Mouse (Mus musculus) intestine, postnatal 0 days (tissue): ENCODE data around the gene Gm21981. TPM values are rescaled to one million over a fixed set of nuclear protein-coding genes. Genes with fewer than 3 reads are reported as not detected.

Source experiments
- ATAC-seq: fragments of 200-750 bp; cut with Nextera tagmentation; 2 replicates; pipeline ENCODE4 v1.8.0; 2017; ENCODE audit warnings: mild to moderate bottlenecking, moderate TSS enrichment, moderate library complexity
- H3K27ac ChIP-seq: fragments of 300-500 bp; sonication (generic); 2 replicates; pipeline ENCODE4 v1.5.1; 2014; ENCODE audit warnings: mild to moderate bottlenecking, low read depth, low read length, moderate library complexity
- H3K27me3 ChIP-seq: fragments of 300-500 bp; sonication (generic); replicated peaks from 2 replicates; pipeline ENCODE4 v1.6.1; 2014; ENCODE audit warnings: low read length, mixed read lengths; ENCODE audit not compliant: control insufficient read depth, insufficient read depth
- H3K36me3 ChIP-seq: fragments of 300-500 bp; sonication (generic); 2 replicates; pipeline ENCODE4 v1.6.1; 2014; ENCODE audit warnings: mild to moderate bottlenecking, moderate library complexity; ENCODE audit not compliant: control insufficient read depth, insufficient read depth
- H3K4me1 ChIP-seq: fragments of 300-500 bp; sonication (generic); replicated peaks from 2 replicates; pipeline ENCODE4 v1.6.1; 2014; ENCODE audit warnings: antibody characterized with exemption, low read length, mixed read lengths; ENCODE audit not compliant: control insufficient read depth, insufficient read depth
- H3K4me2 ChIP-seq: fragments of 300-500 bp; sonication (generic); replicated peaks from 2 replicates; pipeline ENCODE4 v1.6.1; 2014; ENCODE audit warnings: low read depth, mild to moderate bottlenecking, moderate library complexity
- H3K4me3 ChIP-seq: fragments of 300-500 bp; sonication (generic); 2 replicates; pipeline ENCODE4 v1.5.1; 2014; ENCODE audit warnings: low read depth, low read length
- H3K9ac ChIP-seq: fragments of 300-500 bp; sonication (generic); 2 replicates; pipeline ENCODE4 v1.6.1; 2014; ENCODE audit warnings: mild to moderate bottlenecking, low read depth, low read length
- H3K9me3 ChIP-seq: fragments of 300-500 bp; sonication (generic); 2 replicates; pipeline ENCODE4 v1.6.1; 2016; ENCODE audit warnings: mixed run types; ENCODE audit not compliant: control insufficient read depth
- CTCF ChIP-seq: sonication (generic); IDR thresholded peaks from 2 replicates; pipeline ENCODE4 v1.5.1; 2016; ENCODE audit warnings: low read depth, mild to moderate bottlenecking, control low read depth, antibody characterized with exemption, moderate library complexity
- WGBS: fragments of 180-500 bp; shearing (Covaris S2); extraction: QIAGEN DNeasy Blood & Tissue Kit; methylation state at CpG from one replicate; pipeline ENCODE4 v1.1.7; 2014; 5-methylcytosine and 5-hydroxymethylcytosine counted together
- polyA plus RNA-seq: library from polyadenylated mRNA; unstranded; fragments of >200 nt; fragmentation: Nextera tagmentation; extraction: Ambion mirVana; gene quantifications from 2 replicates; pipeline ENCODE4 v1.2.1, GENCODE M21; 2015

The Gm21981 gene
- 0.12 TPM in 1 of 2 replicates, not detected in the other for polyA plus RNA-seq

- peak within 1 kb of the TSS; percentile 35 for H3K27ac ChIP-seq
- no peak for TF ChIP-seq CTCF
- peak within 1 kb of the TSS; percentile 93 for H3K4me2 ChIP-seq
- H3K4me1 ChIP-seq: peaks cover under 1% of the 10 kb centered on the region; the same call in 1 of the 2 replicates
- H3K9ac ChIP-seq: peak within 1 kb of the TSS; percentile 74
- H3K27me3 ChIP-seq: no peaks in the 10 kb centered on the region
- WGBS: 2% methylated on average over 3 of the region's 3 CpGs
- H3K9me3 ChIP-seq: no peaks in the 10 kb centered on the region
- no peaks in the 10 kb centered on the region; the same call in 1 of the 2 replicates for H3K36me3 ChIP-seq
- peak within 1 kb of the TSS; percentile 79 for H3K4me3 ChIP-seq
- ATAC-seq: no peak
These were observed at the start of gene Gm21981 for GRCm38 (mm10) chr17:47694442-47694502. Gm21981 (minus strand) TSS chr17:47694455.

GRCm38 (mm10) chr17:47742991-47743734 is 48.9 kb upstream of the Gm21981 start:
- Histone ChIP-seq H3K9me3 (no peaks in the 10 kb centered on the region), H3K4me2 (no peak overlapping the region), H3K9ac (no peak overlapping the region), H3K27me3 (no peaks in the 10 kb centered on the region), H3K36me3 (no peaks in the 10 kb centered on the region; the same call in 1 of the 2 replicates), H3K27ac (no peak overlapping the region), H3K4me1 (0 out of 2 replicates have a peak, but pooled peaks cover under 1% of the 10 kb centered on the region), H3K4me3 (no peak overlapping the region)
- WGBS: 37% methylated on average over 16 of the region's 16 CpGs
- no peak for ATAC-seq
- TF ChIP-seq CTCF: peak; percentile 65

- ATAC-seq: no peak
- Histone ChIP-seq H3K27ac (peak overlapping the region; percentile 91; the same call in 1 of the 2 replicates), H3K4me2 (peak overlapping the region; percentile 92; the same call in 1 of the 2 replicates), H3K9ac (no peak overlapping the region), H3K4me3 (no peak overlapping the region), H3K4me1 (no peaks in the 10 kb centered on the region), H3K27me3 (no peaks in the 10 kb centered on the region), H3K36me3 (no peaks in the 10 kb centered on the region; the same call in 1 of the 2 replicates), H3K9me3 (no peaks in the 10 kb centered on the region)
- peak; percentile 57 for TF ChIP-seq CTCF
- WGBS: 68% methylated on average over 2 of the region's 2 CpGs
These were observed 45.9 kb upstream of the Gm21981 start for GRCm38 (mm10) chr17:47740186-47740585.

GRCm38 (mm10) chr17:47738879-47739798 is 44.9 kb upstream of the Gm21981 start:
- ATAC-seq: peak; percentile 57
- no peak for TF ChIP-seq CTCF
- H3K27ac ChIP-seq: peak overlapping the region; percentile 91
- H3K4me3 ChIP-seq: peak overlapping the region; percentile 81
- no peaks in the 10 kb centered on the region for H3K9me3 ChIP-seq
- no peaks in the 10 kb centered on the region for H3K27me3 ChIP-seq
- no peaks in the 10 kb centered on the region; the same call in 1 of the 2 replicates for H3K36me3 ChIP-seq
- peak overlapping the region; percentile 55 for H3K9ac ChIP-seq
- H3K4me1 ChIP-seq: no peaks in the 10 kb centered on the region
- H3K4me2 ChIP-seq: peak overlapping the region; percentile 92
- WGBS: 16% methylated on average over 19 of the region's 20 CpGs

- under 1% methylated on average over 59 of the region's 61 CpGs for WGBS
- Histone ChIP-seq H3K9ac (peak overlapping the region; percentile 55), H3K36me3 (no peaks in the 10 kb centered on the region), H3K4me1 (no peaks in the 10 kb centered on the region), H3K4me2 (peak overlapping the region; percentile 92), H3K27me3 (no peaks in the 10 kb centered on the region), H3K27ac (peak overlapping the region; percentile 91), H3K9me3 (no peaks in the 10 kb centered on the region), H3K4me3 (peak overlapping the region; percentile 81)
- ATAC-seq: peak; percentile 9; the same call in 1 of the 2 replicates
- peak; percentile 26; the same call in 1 of the 2 replicates for TF ChIP-seq CTCF
These were observed 44.0 kb upstream of the Gm21981 start for GRCm38 (mm10) chr17:47738066-47738878.
